Mouse (Mus musculus) intestine, embryonic 14.5 days (tissue): ENCODE results near the gene Cdca3. TPM values are rescaled to one million over a fixed set of nuclear protein-coding genes. Genes with fewer than 3 reads are reported as not detected.

ENCODE experiments used
- ATAC-seq: fragments of 200-750 bp; cut with Nextera tagmentation; replicated peaks from 2 replicates; pipeline ENCODE4 v1.8.0; 2017; ENCODE audit warnings: low read depth, moderate number of reproducible peaks, moderate TSS enrichment, moderate library complexity; ENCODE audit not compliant: low FRiP score, low TSS enrichment
- DNase-seq: peaks from one replicate; pipeline ENCODE4 v3.0.0-alpha.2; 2018; ENCODE audit warnings: low spot score
- H3K27ac ChIP-seq: fragments of 300-500 bp; sonication (generic); 2 replicates; pipeline ENCODE4 v1.5.1; 2014; ENCODE audit warnings: low read depth, mild to moderate bottlenecking, control low read depth
- H3K27me3 ChIP-seq: fragments of 300-500 bp; sonication (generic); replicated peaks from 2 replicates; pipeline ENCODE4 v1.6.1; 2014; ENCODE audit warnings: low read length, control low read depth; ENCODE audit not compliant: control insufficient read depth, insufficient read depth
- H3K36me3 ChIP-seq: fragments of 300-500 bp; sonication (generic); 2 replicates; pipeline ENCODE4 v1.6.1; 2014; ENCODE audit warnings: low read length, control low read depth; ENCODE audit not compliant: control insufficient read depth, insufficient read depth
- H3K4me1 ChIP-seq: fragments of 300-500 bp; sonication (generic); replicated peaks from 2 replicates; pipeline ENCODE4 v1.6.1; 2014; ENCODE audit warnings: low read length, control low read depth, mixed read lengths; ENCODE audit not compliant: control insufficient read depth, insufficient read depth
- H3K4me2 ChIP-seq: fragments of 300-500 bp; sonication (generic); 2 replicates; pipeline ENCODE4 v1.6.1; 2014; ENCODE audit warnings: low read length
- H3K4me3 ChIP-seq: fragments of 300-500 bp; sonication (generic); 2 replicates; pipeline ENCODE4 v1.5.1; 2014; ENCODE audit warnings: low read depth, low read length, control low read depth, mixed read lengths
- H3K9ac ChIP-seq: fragments of 300-500 bp; sonication (generic); 2 replicates; pipeline ENCODE4 v1.6.1; 2014; ENCODE audit warnings: mild to moderate bottlenecking, low read length
- H3K9me3 ChIP-seq: fragments of 300-500 bp; sonication (generic); 2 replicates; pipeline ENCODE4 v1.6.1; 2016; ENCODE audit warnings: low read length, control low read depth; ENCODE audit not compliant: control insufficient read depth
- WGBS: fragments of 180-500 bp; shearing (Covaris S2); extraction: QIAGEN DNeasy Blood & Tissue Kit; methylation state at CpG from one replicate; pipeline ENCODE4 v1.1.7; 2014; 5-methylcytosine and 5-hydroxymethylcytosine counted together
- polyA plus RNA-seq: library from polyadenylated mRNA; unstranded; fragments of >200 nt; fragmentation: Nextera tagmentation; extraction: Ambion mirVana; gene quantifications from 2 replicates; pipeline ENCODE4 v1.2.1, GENCODE M21; 2014

Gene Cdca3
- polyA plus RNA-seq, 1 experiment from 2014 or later = 178 TPM

DNA sequence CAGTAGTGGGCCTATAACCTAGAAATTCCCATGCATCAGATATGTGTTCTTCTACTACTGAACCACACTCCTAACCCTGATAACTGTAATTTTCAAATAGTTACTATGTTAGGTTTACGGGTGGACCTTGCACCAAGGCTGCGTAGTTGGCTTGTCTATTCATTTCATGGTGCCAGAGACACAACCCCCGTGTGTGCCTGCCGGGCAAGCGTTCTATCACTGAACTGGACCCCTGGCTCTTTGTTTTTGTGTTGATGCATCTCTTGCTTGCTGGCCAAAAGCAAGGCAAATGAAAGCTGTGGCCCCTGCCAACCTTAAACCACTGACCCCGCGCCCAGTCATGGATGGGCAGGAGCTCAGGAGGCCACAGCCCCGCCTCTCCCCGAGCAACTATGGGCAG lies 52.5 kb downstream of the Cdca3 start:
- 88% methylated on average over 9 of the region's 9 CpGs for WGBS
- Histone ChIP-seq H3K27ac (no peak overlapping the region), H3K27me3 (no peaks in the 10 kb centered on the region), H3K4me2 (no peak overlapping the region), H3K9me3 (no peaks in the 10 kb centered on the region), H3K4me1 (no peaks in the 10 kb centered on the region), H3K36me3 (no peaks in the 10 kb centered on the region), H3K4me3 (no peak overlapping the region), H3K9ac (no peak overlapping the region)
- ATAC-seq (no peak), DNase-seq (no peak)

Other genes starting within 250 kb of the Cdca3 start
- gene C1s2, start 193.5 kb upstream of the Cdca3 start, polyA plus RNA-seq = not detected in 2 replicates
- gene Lpcat3, start 166.5 kb upstream of the Cdca3 start, polyA plus RNA-seq = 75.5 and 79.8 TPM in 2 replicates
- 248 and 249 TPM in 2 replicates for gene Emg1, start 117.4 kb upstream of the Cdca3 start, polyA plus RNA-seq
- 414 and 436 TPM in 2 replicates for gene Phb2, start 117.2 kb upstream of the Cdca3 start, polyA plus RNA-seq
- gene Ptpn6, start 90.8 kb upstream of the Cdca3 start, polyA plus RNA-seq = 11.7 and 14.1 TPM in 2 replicates
- gene Grcc10, start 88.2 kb upstream of the Cdca3 start, polyA plus RNA-seq = 440 and 466 TPM in 2 replicates
- not detected in 2 replicates for gene Gm45234, start 73.5 kb upstream of the Cdca3 start, polyA plus RNA-seq
- 12.1 TPM in 2 replicates for gene Atn1, start 73.0 kb upstream of the Cdca3 start, polyA plus RNA-seq
- 7.6 and 8.0 TPM in 2 replicates for gene Eno2, start 59.9 kb upstream of the Cdca3 start, polyA plus RNA-seq
- 0.45 and 0.47 TPM in 2 replicates for gene Lrrc23, start 49.8 kb upstream of the Cdca3 start, polyA plus RNA-seq
- gene Spsb2, start 20.9 kb upstream of the Cdca3 start, polyA plus RNA-seq = 7.3 and 7.4 TPM in 2 replicates
- gene Tpi1, start 15.3 kb upstream of the Cdca3 start, polyA plus RNA-seq = 1,059 and 1,108 TPM in 2 replicates
- 126 and 127 TPM in 2 replicates for gene Usp5, start 63 bp upstream of the Cdca3 start, polyA plus RNA-seq
- 2.7 TPM in 2 replicates for gene Gnb3, start 10.7 kb downstream of the Cdca3 start, polyA plus RNA-seq
- 28.1 and 28.8 TPM in 2 replicates for gene P3h3, start 28.2 kb downstream of the Cdca3 start, polyA plus RNA-seq
- 0.65 and 1.2 TPM in 2 replicates for gene Gpr162, start 34.4 kb downstream of the Cdca3 start, polyA plus RNA-seq
- 0.28 and 0.37 TPM in 2 replicates for gene Cd4, start 58.7 kb downstream of the Cdca3 start, polyA plus RNA-seq
- gene Lag3, start 82.2 kb downstream of the Cdca3 start, polyA plus RNA-seq = 1.8 and 2.1 TPM in 2 replicates
- gene Ptms, start 90.6 kb downstream of the Cdca3 start, polyA plus RNA-seq = 232 and 257 TPM in 2 replicates
- 352 and 357 TPM in 2 replicates for gene Mlf2, start 101.8 kb downstream of the Cdca3 start, polyA plus RNA-seq
- gene Cops7a, start 136.0 kb downstream of the Cdca3 start, polyA plus RNA-seq = 155 and 159 TPM in 2 replicates
- gene Pianp, start 167.1 kb downstream of the Cdca3 start, polyA plus RNA-seq = 0.85 and 1.2 TPM in 2 replicates
- gene Zfp384, start 179.6 kb downstream of the Cdca3 start, polyA plus RNA-seq = 9.2 and 10.8 TPM in 2 replicates
- 94.4 and 108 TPM in 2 replicates for gene Ing4, start 210.2 kb downstream of the Cdca3 start, polyA plus RNA-seq
- 11.4 and 13.4 TPM in 2 replicates for gene Acrbp, start 220.1 kb downstream of the Cdca3 start, polyA plus RNA-seq
- 2.3 and 3.0 TPM in 2 replicates for gene Lpar5, start 238.4 kb downstream of the Cdca3 start, polyA plus RNA-seq